Mouse (Mus musculus): ENCODE results near the gene Pcdh15. TPM values are rescaled to one million over a fixed set of nuclear protein-coding genes. Genes with fewer than 3 reads are reported as not detected.

Pcdh15 gene
- polyA plus RNA-seq, 1 experiment from 2014 or later = 0.41 TPM

DNA sequence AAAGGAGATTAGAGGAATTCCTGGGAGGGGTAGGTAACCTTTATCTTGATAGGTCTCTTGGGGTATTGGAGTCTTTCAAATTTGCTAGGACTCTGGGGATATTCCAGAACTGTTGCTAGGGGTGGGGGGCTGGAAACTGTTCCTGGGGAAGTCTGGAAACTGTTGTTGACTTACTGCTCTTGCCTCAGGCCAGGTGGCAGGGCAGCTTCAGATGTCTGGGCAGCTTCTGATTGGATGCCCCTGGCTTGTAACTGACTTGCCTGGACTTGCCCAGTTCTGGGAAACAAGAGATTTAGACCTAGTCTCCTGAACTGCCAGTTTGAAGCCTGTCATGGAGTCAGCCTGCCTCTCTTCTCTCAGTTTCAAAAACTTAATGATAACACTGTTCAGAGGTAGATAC, 1414.6 kb downstream of the Pcdh15 start:
- H3K36me3 ChIP-seq (ENCODE audit: insufficient read depth, low read length) = no peaks in the 10 kb centered on the region
- H3K4me3 ChIP-seq (ENCODE audit: low read length) = no peak overlapping the region
- no peak overlapping the region for H3K9ac ChIP-seq (replicated peaks; ENCODE audit: low read length)
- no peak for ATAC-seq (ENCODE audit: low FRiP score, low TSS enrichment)
- no peak overlapping the region for H3K4me2 ChIP-seq (replicated peaks; ENCODE audit: low read depth, low read length)
- H3K4me1 ChIP-seq (ENCODE audit: insufficient read depth, low read length) = no peaks in the 10 kb centered on the region
- no peaks in the 10 kb centered on the region for H3K9me3 ChIP-seq (ENCODE audit: low read length)
- H3K27me3 ChIP-seq (ENCODE audit: insufficient read depth, low read length) = no peaks in the 10 kb centered on the region
- H3K27ac ChIP-seq (ENCODE audit: low read length) = no peak overlapping the region

GRCm38 (mm10) chr10:74538371-74538770, 1439.2 kb downstream of the Pcdh15 start:
- Histone ChIP-seq H3K4me2 (replicated peaks; ENCODE audit: low read depth, low read length) (no peak overlapping the region), H3K36me3 (ENCODE audit: insufficient read depth, low read length) (no peaks in the 10 kb centered on the region), H3K4me3 (ENCODE audit: low read length) (no peak overlapping the region), H3K9ac (replicated peaks; ENCODE audit: low read length) (no peak overlapping the region), H3K27ac (ENCODE audit: low read length) (no peak overlapping the region), H3K9me3 (ENCODE audit: low read length) (no peaks in the 10 kb centered on the region), H3K4me1 (ENCODE audit: insufficient read depth, low read length) (no peaks in the 10 kb centered on the region), H3K27me3 (ENCODE audit: insufficient read depth, low read length) (no peaks in the 10 kb centered on the region)
- 84% methylated on average over 2 of the region's 2 CpGs for WGBS
- ATAC-seq (ENCODE audit: low FRiP score, low TSS enrichment) = no peak

DNA sequence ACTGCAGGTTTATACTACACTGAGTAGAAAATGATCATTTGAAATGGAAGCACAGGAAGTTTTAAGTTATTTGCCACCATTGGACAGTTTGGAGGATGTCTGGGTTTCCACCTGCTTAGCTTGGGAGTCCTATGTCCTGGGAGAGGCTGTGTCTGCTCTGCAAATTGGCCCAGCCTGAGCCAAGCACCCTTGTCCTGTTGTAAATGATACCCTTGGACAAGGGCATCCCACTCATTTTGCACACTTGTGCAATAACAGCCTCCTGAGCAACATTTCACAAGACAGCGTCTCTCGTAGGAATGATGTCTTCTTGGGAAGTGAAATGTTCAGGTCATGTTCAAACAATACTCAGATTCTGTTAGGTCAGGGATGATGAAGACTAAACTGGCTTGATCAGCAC, 1456.2 kb downstream of the Pcdh15 start:
- ATAC-seq (ENCODE audit: low FRiP score, low TSS enrichment) = no peak
- no peak overlapping the region for H3K27ac ChIP-seq (ENCODE audit: low read length)
- H3K4me2 ChIP-seq (replicated peaks; ENCODE audit: low read depth, low read length) = no peak overlapping the region
- no peaks in the 10 kb centered on the region for H3K27me3 ChIP-seq (ENCODE audit: insufficient read depth, low read length)
- WGBS = 24% methylated on average over 2 of the region's 2 CpGs
- no peaks in the 10 kb centered on the region for H3K9me3 ChIP-seq (ENCODE audit: low read length)
- H3K9ac ChIP-seq (replicated peaks; ENCODE audit: low read length) = no peak overlapping the region
- no peak overlapping the region for H3K4me3 ChIP-seq (ENCODE audit: low read length)
- no peaks in the 10 kb centered on the region for H3K4me1 ChIP-seq (ENCODE audit: insufficient read depth, low read length)
- H3K36me3 ChIP-seq (ENCODE audit: insufficient read depth, low read length) = no peaks in the 10 kb centered on the region

- no peak overlapping the region for H3K27ac ChIP-seq (ENCODE audit: low read length)
- H3K27me3 ChIP-seq (ENCODE audit: insufficient read depth, low read length) = no peaks in the 10 kb centered on the region
- no peak for ATAC-seq (ENCODE audit: low FRiP score, low TSS enrichment)
- no peak overlapping the region for H3K9ac ChIP-seq (replicated peaks; ENCODE audit: low read length)
- H3K9me3 ChIP-seq (ENCODE audit: low read length) = no peaks in the 10 kb centered on the region
- no peak overlapping the region for H3K4me2 ChIP-seq (replicated peaks; ENCODE audit: low read depth, low read length)
- no peaks in the 10 kb centered on the region for H3K36me3 ChIP-seq (ENCODE audit: insufficient read depth, low read length)
- no peaks in the 10 kb centered on the region for H3K4me1 ChIP-seq (ENCODE audit: insufficient read depth, low read length)
- no peak overlapping the region for H3K4me3 ChIP-seq (ENCODE audit: low read length)
- WGBS = 77% methylated on average over 3 of the region's 3 CpGs
Measured at GRCm38 (mm10) chr10:74569603-74570002, 1470.5 kb downstream of the Pcdh15 start.

- WGBS = 85% methylated on average over 2 of the region's 2 CpGs
- no peak overlapping the region for H3K4me2 ChIP-seq (replicated peaks; ENCODE audit: low read depth, low read length)
- no peak overlapping the region for H3K27ac ChIP-seq (ENCODE audit: low read length)
- ATAC-seq (ENCODE audit: low FRiP score, low TSS enrichment) = no peak
- no peaks in the 10 kb centered on the region for H3K4me1 ChIP-seq (ENCODE audit: insufficient read depth, low read length)
- H3K9me3 ChIP-seq (ENCODE audit: low read length) = no peaks in the 10 kb centered on the region
- H3K27me3 ChIP-seq (ENCODE audit: insufficient read depth, low read length) = no peaks in the 10 kb centered on the region
- no peak overlapping the region for H3K9ac ChIP-seq (replicated peaks; ENCODE audit: low read length)
- H3K4me3 ChIP-seq (ENCODE audit: low read length) = no peak overlapping the region
- no peaks in the 10 kb centered on the region for H3K36me3 ChIP-seq (ENCODE audit: insufficient read depth, low read length)
Measured at GRCm38 (mm10) chr10:74579924-74580323, 1480.8 kb downstream of the Pcdh15 start.

DNA sequence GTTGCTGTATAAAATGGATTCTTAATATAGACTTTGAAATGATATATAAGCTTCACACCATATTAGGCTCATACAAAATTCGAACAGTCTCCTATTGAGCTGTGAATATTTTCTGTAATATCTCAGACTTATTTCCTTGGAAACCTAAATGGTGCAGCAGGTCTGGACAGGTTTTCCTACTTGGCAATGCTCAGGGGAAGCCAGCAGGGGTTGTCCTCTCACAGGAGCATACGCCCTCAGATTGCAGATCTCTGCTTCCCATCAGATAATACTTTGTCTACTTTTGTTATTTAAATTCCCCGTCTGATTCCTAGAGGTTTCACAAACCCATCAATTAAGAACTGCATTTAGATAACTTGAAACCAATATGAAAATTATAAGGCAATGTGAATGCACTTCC, 1492.7 kb downstream of the Pcdh15 start:
- no peak for ATAC-seq (ENCODE audit: low FRiP score, low TSS enrichment)

GRCm38 (mm10) chr10:74607683-74608082, 1508.5 kb downstream of the Pcdh15 start:
- WGBS = 88% methylated on average over 2 of the region's 2 CpGs
- H3K36me3 ChIP-seq (ENCODE audit: insufficient read depth, low read length) = no peaks in the 10 kb centered on the region

More for the DNA sequence above, 1492.7 kb downstream of the Pcdh15 start:
- Histone ChIP-seq H3K9me3 (ENCODE audit: low read length) (no peaks in the 10 kb centered on the region), H3K27ac (ENCODE audit: low read length) (no peak overlapping the region), H3K27me3 (ENCODE audit: insufficient read depth, low read length) (no peaks in the 10 kb centered on the region), H3K4me2 (replicated peaks; ENCODE audit: low read depth, low read length) (no peak overlapping the region), H3K9ac (replicated peaks; ENCODE audit: low read length) (no peak overlapping the region), H3K4me3 (ENCODE audit: low read length) (no peak overlapping the region), H3K36me3 (ENCODE audit: insufficient read depth, low read length) (no peaks in the 10 kb centered on the region), H3K4me1 (ENCODE audit: insufficient read depth, low read length) (no peaks in the 10 kb centered on the region)
- WGBS = 85% methylated on average over 3 of the region's 3 CpGs

GRCm38 (mm10) chr10:74621837-74622236, 1522.7 kb downstream of the Pcdh15 start:
- Histone ChIP-seq H3K9me3 (ENCODE audit: low read length) (no peaks in the 10 kb centered on the region), H3K27ac (ENCODE audit: low read length) (no peak overlapping the region), H3K4me3 (ENCODE audit: low read length) (no peak overlapping the region), H3K4me1 (ENCODE audit: insufficient read depth, low read length) (no peaks in the 10 kb centered on the region), H3K4me2 (replicated peaks; ENCODE audit: low read depth, low read length) (no peak overlapping the region), H3K9ac (replicated peaks; ENCODE audit: low read length) (no peak overlapping the region), H3K27me3 (ENCODE audit: insufficient read depth, low read length) (no peaks in the 10 kb centered on the region), H3K36me3 (ENCODE audit: insufficient read depth, low read length) (no peaks in the 10 kb centered on the region)
- 52% methylated on average over 2 of the region's 2 CpGs for WGBS
- ATAC-seq (ENCODE audit: low FRiP score, low TSS enrichment) = no peak

More at GRCm38 (mm10) chr10:74607683-74608082, 1508.5 kb downstream of the Pcdh15 start:
- H3K9ac ChIP-seq (replicated peaks; ENCODE audit: low read length) = no peak overlapping the region
- ATAC-seq (ENCODE audit: low FRiP score, low TSS enrichment) = no peak
- no peaks in the 10 kb centered on the region for H3K27me3 ChIP-seq (ENCODE audit: insufficient read depth, low read length)
- H3K4me1 ChIP-seq (ENCODE audit: insufficient read depth, low read length) = no peaks in the 10 kb centered on the region
- no peak overlapping the region for H3K4me3 ChIP-seq (ENCODE audit: low read length)
- H3K27ac ChIP-seq (ENCODE audit: low read length) = no peak overlapping the region
- H3K4me2 ChIP-seq (replicated peaks; ENCODE audit: low read depth, low read length) = no peak overlapping the region
- H3K9me3 ChIP-seq (ENCODE audit: low read length) = no peaks in the 10 kb centered on the region

- 14% methylated on average over 4 of the region's 4 CpGs for WGBS
- no peak overlapping the region for H3K4me2 ChIP-seq (replicated peaks; ENCODE audit: low read depth, low read length)
- H3K9ac ChIP-seq (replicated peaks; ENCODE audit: low read length) = no peak overlapping the region
- H3K4me3 ChIP-seq (ENCODE audit: low read length) = no peak overlapping the region
- H3K36me3 ChIP-seq (ENCODE audit: insufficient read depth, low read length) = no peaks in the 10 kb centered on the region
- no peaks in the 10 kb centered on the region for H3K4me1 ChIP-seq (ENCODE audit: insufficient read depth, low read length)
- ATAC-seq (ENCODE audit: low FRiP score, low TSS enrichment) = no peak
- H3K27ac ChIP-seq (ENCODE audit: low read length) = no peak overlapping the region
- no peaks in the 10 kb centered on the region for H3K27me3 ChIP-seq (ENCODE audit: insufficient read depth, low read length)
- no peaks in the 10 kb centered on the region for H3K9me3 ChIP-seq (ENCODE audit: low read length)
Measured at GRCm38 (mm10) chr10:74625715-74626114, 1526.6 kb downstream of the Pcdh15 start.

GRCm38 (mm10) chr10:74626596-74626995, 1527.5 kb downstream of the Pcdh15 start:
- Histone ChIP-seq H3K27ac (ENCODE audit: low read length) (no peak overlapping the region), H3K9ac (replicated peaks; ENCODE audit: low read length) (no peak overlapping the region), H3K9me3 (ENCODE audit: low read length) (no peaks in the 10 kb centered on the region), H3K27me3 (ENCODE audit: insufficient read depth, low read length) (no peaks in the 10 kb centered on the region), H3K36me3 (ENCODE audit: insufficient read depth, low read length) (no peaks in the 10 kb centered on the region), H3K4me1 (ENCODE audit: insufficient read depth, low read length) (no peaks in the 10 kb centered on the region), H3K4me3 (ENCODE audit: low read length) (no peak overlapping the region), H3K4me2 (replicated peaks; ENCODE audit: low read depth, low read length) (no peak overlapping the region)
- 71% methylated on average over 10 of the region's 10 CpGs for WGBS
- no peak for ATAC-seq (ENCODE audit: low FRiP score, low TSS enrichment)

DNA sequence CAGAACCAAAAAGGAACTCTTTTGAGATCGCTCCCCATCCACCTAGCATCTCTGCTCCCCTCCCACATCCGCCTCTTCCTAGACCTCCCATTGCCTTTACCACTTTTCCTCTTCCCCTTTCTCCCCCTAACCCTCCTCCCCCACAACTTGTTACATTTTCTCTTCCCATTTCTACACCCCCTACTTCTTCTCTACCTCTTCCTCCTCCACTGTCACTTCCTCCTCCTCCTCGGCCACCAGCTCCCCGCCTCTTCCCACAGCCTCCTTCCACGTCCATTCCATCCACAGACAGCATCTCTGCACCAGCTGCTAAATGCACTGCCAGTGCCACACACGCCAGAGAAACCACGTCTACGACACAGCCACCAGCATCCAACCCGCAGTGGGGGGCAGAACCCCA, 1532.2 kb downstream of the Pcdh15 start:
- no peaks in the 10 kb centered on the region for H3K36me3 ChIP-seq (ENCODE audit: insufficient read depth, low read length)
- ATAC-seq (ENCODE audit: low FRiP score, low TSS enrichment) = no peak
- no peaks in the 10 kb centered on the region for H3K9me3 ChIP-seq (ENCODE audit: low read length)
- no peak overlapping the region for H3K9ac ChIP-seq (replicated peaks; ENCODE audit: low read length)
- H3K27ac ChIP-seq (ENCODE audit: low read length) = no peak overlapping the region
- no peaks in the 10 kb centered on the region for H3K27me3 ChIP-seq (ENCODE audit: insufficient read depth, low read length)
- H3K4me1 ChIP-seq (ENCODE audit: insufficient read depth, low read length) = no peaks in the 10 kb centered on the region
- 84% methylated on average over 8 of the region's 9 CpGs for WGBS
- H3K4me3 ChIP-seq (ENCODE audit: low read length) = no peak overlapping the region
- H3K4me2 ChIP-seq (replicated peaks; ENCODE audit: low read depth, low read length) = no peak overlapping the region
